Mouse (Mus musculus): Measurements from ENCODE around the gene Aox3. TPM values are rescaled to one million over a fixed set of nuclear protein-coding genes. Genes with fewer than 3 reads are reported as not detected.

Gene Aox3
- total RNA-seq (2023), result not detected

GRCm38 (mm10) chr1:58112880-58113279 lies at the start of gene Aox3:
Aox3 (plus strand) TSS chr1:58113130.

GRCm38 (mm10) chr1:58210203-58210602 lies 97.3 kb downstream of the Aox3 start, which contains the start of gene Aox4:
Aox4 (plus strand) TSS chr1:58210397.

Other genes with a start within 250 kb of the Aox3 start
- 1 to 10 TPM in 1 of 2 experiments, under 1 TPM in 1; 0.71 to 1.2 TPM for gene Sgo2a, start 117.2 kb upstream of the Aox3 start, total RNA-seq (2023)
- 10 to 100 TPM; 41.2 to 50.3 TPM for gene Kctd18, start 94.2 kb upstream of the Aox3 start, total RNA-seq (2023)
- not detected for gene Aox1, start 83.2 kb upstream of the Aox3 start, total RNA-seq (2023)
- under 1 TPM; 0.24 to 0.49 TPM for gene Aox4, start 97.3 kb downstream of the Aox3 start, total RNA-seq (2023)
- gene Aox2, start 165.2 kb downstream of the Aox3 start, total RNA-seq (2023), result under 1 TPM in 1 of 2 experiments, not detected in 1; 0.09 TPM

All from B cell, adult 67 days (primary cell).